ENCODE assay signal across 30 mouse cellular contexts in genomic region chr6:129132604-129133341, GRCm38 (mm10). TPM values are rescaled to one million over a fixed set of nuclear protein-coding genes. Genes with fewer than 3 reads are reported as not detected.
A peak's percentile ranks its signal among the peaks of the same experiment; 100 is the strongest.
DNase-seq lines count a peak whose midpoint lies in the region; ATAC-seq and TF ChIP-seq lines count a peak whose summit lies in the region.
"Had no signal": no experiment of that assay in that cellular context is flagged by ENCODE, and none has a peak within 500 bp of the region (broad histone marks: within the 10 kb centered on the region; RNA-seq: fewer than 3 reads in every experiment).

No protein-coding gene starts in this region.

- 81% methylated on average over 4 of the region's 4 CpGs for WGBS in liver, adult 2 months
- WGBS in liver, embryonic 11.5 days: 80% methylated on average over 4 of the region's 4 CpGs

- no peak for ATAC-seq in liver, embryonic 11.5 days (replicated peaks; ENCODE audit: low FRiP score)
- peak; percentile 60 for ATAC-seq in megakaryocyte progenitor cell, adult 5-6 weeks (replicated peaks; ENCODE audit: poor library complexity)
- ATAC-seq: activated CD4-positive, CD25-positive, alpha-beta regulatory T cell, adult 4 months; forebrain, embryonic 15.5 days; hindbrain, embryonic 16.5 days; inflammation-experienced regulatory T-cells, adult 6 months had no signal

- H3K79me2 ChIP-seq in liver, adult 2 months (ENCODE audit: control insufficient read depth, insufficient read depth, low read length): no peaks in the 10 kb centered on the region

- H3K4me1 ChIP-seq in liver, adult 2 months (ENCODE audit: control insufficient read depth, insufficient read depth, low read length): no peaks in the 10 kb centered on the region
- no peaks in the 10 kb centered on the region for H3K4me1 ChIP-seq in liver, embryonic 11.5 days (replicated peaks; ENCODE audit: control insufficient read depth, insufficient read depth, low read length)
- peaks cover 5% of the 10 kb centered on the region; the same call in 1 of the 2 replicates for H3K4me1 ChIP-seq in brown adipose tissue, adult 24 weeks (ENCODE audit: control insufficient read depth, insufficient read depth, insufficient read length, low read length)
- H3K4me1 ChIP-seq: embryonic facial prominence, embryonic 15.5 days; forebrain, embryonic 15.5 days; heart, embryonic 13.5 days; hindbrain, embryonic 12.5 days had no signal

- DNase-seq in heart, adult 11 months: peak; percentile 95
- no peak for DNase-seq in heart, postnatal 14 days
- peak; percentile 52 for DNase-seq in liver, adult 2 months (ENCODE audit: extremely low read depth, low read depth, low spot score)
- no peak for DNase-seq in liver, embryonic 11.5 days (ENCODE audit: low spot score)
- DNase-seq in T-cell, adult 2 months (ENCODE audit: low spot score): no peak
- DNase-seq in frontal cortex, postnatal 14 days (ENCODE audit: low spot score in 2 of 2): no peak
- DNase-seq: adrenal gland, adult 2 months; adrenal gland, postnatal 36 days; cerebellum, adult 11 months; cerebellum, adult 8-10 months; cerebellum, postnatal 14 days; embryo, embryonic 11 days; gastrocnemius, postnatal 14 days; heart, postnatal 4 days had no signal

- H3K27me3 ChIP-seq in liver, adult 2 months (ENCODE audit: control insufficient read depth, insufficient read depth, low read length): no peaks in the 10 kb centered on the region
- H3K27me3 ChIP-seq in liver, embryonic 11.5 days (replicated peaks; ENCODE audit: control insufficient read depth, insufficient read depth, low read length): no peaks in the 10 kb centered on the region
- H3K27me3 ChIP-seq: embryonic facial prominence, embryonic 15.5 days; forebrain, embryonic 15.5 days; heart, embryonic 13.5 days; hindbrain, embryonic 12.5 days had no signal

- H3K9me3 ChIP-seq in liver, embryonic 11.5 days (ENCODE audit: control insufficient read depth, low read length): no peaks in the 10 kb centered on the region
- H3K9me3 ChIP-seq: embryonic facial prominence, embryonic 15.5 days; forebrain, embryonic 15.5 days; heart, embryonic 13.5 days; hindbrain, embryonic 12.5 days had no signal

- no peaks in the 10 kb centered on the region for H3K36me3 ChIP-seq in liver, adult 2 months (ENCODE audit: control insufficient read depth, insufficient read depth, low read length)
- H3K36me3 ChIP-seq in liver, embryonic 11.5 days (ENCODE audit: control insufficient read depth, insufficient read depth, low read length): no peaks in the 10 kb centered on the region
- H3K36me3 ChIP-seq: embryonic facial prominence, embryonic 15.5 days; forebrain, embryonic 15.5 days; heart, embryonic 13.5 days; hindbrain, embryonic 12.5 days had no signal

- no peak overlapping the region for H3K9ac ChIP-seq in liver, adult 2 months (ENCODE audit: low read depth, low read length)
- H3K9ac ChIP-seq in liver, embryonic 11.5 days (ENCODE audit: low read depth, low read length): no peak overlapping the region
- H3K9ac ChIP-seq: embryonic facial prominence, embryonic 15.5 days; forebrain, embryonic 15.5 days; heart, embryonic 13.5 days; hindbrain, embryonic 12.5 days had no signal

- no peak for TF ChIP-seq CTCF in liver, adult 2 months (IDR thresholded peaks at IDR 0.05; ENCODE audit: low read depth, low read length)

- H3K4me3 ChIP-seq in liver, adult 2 months (ENCODE audit: insufficient read depth, low read depth, low read length): no peak overlapping the region
- no peak overlapping the region for H3K4me3 ChIP-seq in liver, embryonic 11.5 days (ENCODE audit: low read depth, low read length)
- no peak overlapping the region for H3K4me3 ChIP-seq in brown adipose tissue, adult 24 weeks (ENCODE audit: insufficient read depth, low read depth, low read length)
- H3K4me3 ChIP-seq: embryonic facial prominence, embryonic 15.5 days; erythroblast, embryonic 14.5 days; forebrain, embryonic 15.5 days; heart, embryonic 13.5 days; hindbrain, embryonic 12.5 days had no signal

- H3K4me2 ChIP-seq in liver, embryonic 11.5 days: no peak overlapping the region
- H3K4me2 ChIP-seq: embryonic facial prominence, embryonic 15.5 days; forebrain, embryonic 15.5 days; heart, embryonic 13.5 days; hindbrain, embryonic 12.5 days had no signal

- TF ChIP-seq POLR2A in liver, adult 2 months (IDR thresholded peaks at IDR 0.05; ENCODE audit: extremely low read depth, insufficient read depth, low read length): no peak

- H3K27ac ChIP-seq in liver, adult 2 months (replicated peaks; ENCODE audit: insufficient read depth, low read depth, low read length): 0 out of 2 replicates have a peak overlapping the region, but pooled peaks have one; percentile 29
- no peak overlapping the region for H3K27ac ChIP-seq in liver, embryonic 11.5 days (ENCODE audit: low read depth, low read length)
- 0 out of 2 replicates have a peak overlapping the region, but pooled peaks have one; percentile 33 for H3K27ac ChIP-seq in brown adipose tissue, adult 24 weeks (replicated peaks; ENCODE audit: low read depth, low read length)
- H3K27ac ChIP-seq: embryonic facial prominence, embryonic 15.5 days; forebrain, embryonic 15.5 days; heart, embryonic 13.5 days; hindbrain, embryonic 12.5 days had no signal

- intact Hi-C loops in heart, postnatal 14 days (cut with DNase I): loop anchor here (5.0 kb wide), 1 partner anchor 35 kb away; no protein-coding TSS in a partner anchor

RNA-seq across cellular contexts. Expression of gene Clec2e, which starts 32.1 kb away (rescaled TPM):
- under 1 TPM in 1 of 2 experiments, not detected in 1; 0.17 TPM for total RNA-seq in heart, postnatal 14 days (2021)
- not detected in 2 replicates for total RNA-seq in liver, adult 2 months (2014; rRNA removed)
- 0.06 TPM in 1 of 2 replicates, not detected in the other for polyA plus RNA-seq in liver, adult 2 months (2012; rRNA removed)
- not detected in 2 replicates for polyA plus RNA-seq in liver, embryonic 11.5 days (2014; fragmentation: Nextera tagmentation; extraction: Ambion mirVana)
- polyA plus RNA-seq in brown adipose tissue, adult 24 weeks (2012; ENCODE audit: insufficient read depth, insufficient read length, missing spikeins): not detected in 2 replicates
- not detected in 2 replicates for total RNA-seq in megakaryocyte progenitor cell, adult 5-6 weeks (2015)
- 0.14 TPM in 1 of 2 replicates, not detected in the other for total RNA-seq in megakaryocyte progenitor cell, adult 5-6 weeks (2017)
- total RNA-seq: adrenal gland, adult 2 months; adrenal gland, postnatal 36 days; common myeloid progenitor, adult 5-6 weeks; heart, postnatal 4 days; MEL had no signal
- polyA plus RNA-seq: activated CD4-positive, CD25-positive, alpha-beta regulatory T cell, adult 4 months; adrenal gland, adult 2 months; C2C12; embryonic facial prominence, embryonic 11.5 days; embryonic facial prominence, embryonic 15.5 days; erythroblast, embryonic 14.5 days; forebrain, embryonic 11.5 days; forebrain, embryonic 15.5 days; heart, embryonic 13.5 days; heart, postnatal 0 days; hindbrain, embryonic 12.5 days; hindbrain, embryonic 16.5 days; inflammation-experienced regulatory T-cells, adult 6 months had no signal

RNA-seq across cellular contexts. Expression of gene Clec2d, which starts 47.6 kb away (rescaled TPM):
- 10 to 100 TPM; 43.5 to 46.0 TPM for total RNA-seq in heart, postnatal 14 days (2021)
- 521 and 532 TPM in 2 replicates for total RNA-seq in liver, adult 2 months (2014; rRNA removed)
- 124 and 141 TPM in 2 replicates for polyA plus RNA-seq in liver, adult 2 months (2012; rRNA removed)
- not detected in 2 replicates for polyA plus RNA-seq in liver, embryonic 11.5 days (2014; fragmentation: Nextera tagmentation; extraction: Ambion mirVana)
- polyA plus RNA-seq in brown adipose tissue, adult 24 weeks (2012; ENCODE audit: insufficient read depth, insufficient read length, missing spikeins): 58.5 and 127 TPM in 2 replicates
- 16.8 and 26.4 TPM in 2 replicates for total RNA-seq in megakaryocyte progenitor cell, adult 5-6 weeks (2015)
- total RNA-seq in megakaryocyte progenitor cell, adult 5-6 weeks (2017): 101 and 118 TPM in 2 replicates
- polyA plus RNA-seq: embryonic facial prominence, embryonic 11.5 days; erythroblast, embryonic 14.5 days; forebrain, embryonic 11.5 days; hindbrain, embryonic 12.5 days had no signal

Comparison
In these comparisons a context has a peak if more than half of its experiments do, and no peak if none do; other contexts are left out.
1. DNase-seq: peak in heart, adult 11 months (single experiment) and liver, adult 2 months (single experiment); none in heart, postnatal 14 days (0 of 2), liver, embryonic 11.5 days (single experiment), T-cell, adult 2 months (single experiment) and frontal cortex, postnatal 14 days (0 of 2).